Mouse (Mus musculus): ENCODE measurements at regions not wholly inside any gene's neighbourhood (a gene's known extent, or its start where the extent isn't known, plus 50 kb on each side); places are given as distances from the start of the nearest gene placed in this dataset.
A peak's percentile ranks its signal among the peaks of the same experiment; 100 is the strongest.

DNA sequence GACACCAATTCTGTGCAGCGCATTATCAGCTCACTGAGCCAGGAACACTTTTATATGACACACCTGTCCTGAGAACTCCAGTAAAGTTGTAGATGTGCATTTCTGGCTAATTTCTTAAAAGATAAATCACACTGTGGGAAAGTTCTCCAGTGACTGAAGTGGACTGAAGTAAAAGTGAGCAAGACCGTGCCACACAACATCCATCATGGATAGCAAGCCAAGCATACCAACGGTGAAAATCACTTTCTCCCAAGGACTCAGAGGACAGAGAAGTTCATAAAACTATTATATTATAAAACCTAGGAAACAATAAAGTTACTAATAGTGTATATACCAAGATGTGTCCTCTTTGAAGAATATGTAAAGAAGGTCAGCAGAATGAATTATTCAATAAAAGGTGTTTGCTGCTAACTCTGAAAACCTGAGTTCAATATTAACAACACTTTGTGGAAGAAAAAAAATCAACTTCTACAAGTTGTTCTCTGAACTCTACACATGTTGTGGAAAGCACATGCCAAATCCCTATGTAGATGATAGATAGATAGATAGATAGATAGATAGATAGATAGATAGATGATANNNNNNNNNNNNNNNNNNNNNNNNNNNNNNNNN lies 298.2 kb upstream of the Igbp1b start:
- Histone ChIP-seq H3K27ac (ENCODE audit: low read length) (no peak overlapping the region), H3K9ac (ENCODE audit: low read depth, low read length) (no peak overlapping the region), H3K4me1 (ENCODE audit: control insufficient read depth, insufficient read depth, low read length) (no peaks in the 10 kb centered on the region), H3K4me2 (ENCODE audit: low read length) (no peak overlapping the region), H3K36me3 (ENCODE audit: control insufficient read depth, insufficient read depth, low read length) (no peaks in the 10 kb centered on the region), H3K4me3 (ENCODE audit: low read depth, low read length) (no peak overlapping the region), H3K9me3 (replicated peaks; ENCODE audit: control insufficient read depth, low read length, poor library complexity, severe bottlenecking) (no peaks in the 10 kb centered on the region), H3K27me3 (ENCODE audit: control insufficient read depth, insufficient read depth, low read depth, low read length) (no peaks in the 10 kb centered on the region)
- ATAC-seq: no peak
- WGBS: 96% methylated on average over 3 of the region's 3 CpGs

DNA sequence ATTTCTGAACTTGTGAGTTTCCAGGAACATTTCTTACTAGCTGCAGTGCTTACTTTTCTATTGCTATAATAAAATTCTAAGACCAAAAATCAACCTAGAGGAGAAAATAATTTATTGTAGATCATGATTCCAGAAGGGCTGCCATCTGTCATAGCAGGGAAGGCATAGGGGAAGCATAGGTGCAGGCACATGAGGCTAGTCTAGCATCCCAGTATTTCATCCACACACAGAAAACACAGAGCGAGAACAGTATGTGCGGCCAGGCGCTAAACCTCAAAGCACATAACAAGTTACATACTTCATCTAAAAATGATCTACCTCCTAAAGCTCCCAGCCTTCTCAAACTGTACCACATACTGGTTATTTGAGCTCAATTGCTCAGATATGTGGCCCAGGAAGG lies 292.5 kb upstream of the Igbp1b start:
- 96% methylated on average over 3 of the region's 3 CpGs for WGBS
- Histone ChIP-seq H3K9ac (ENCODE audit: low read depth, low read length) (no peak overlapping the region), H3K9me3 (replicated peaks; ENCODE audit: control insufficient read depth, low read length, poor library complexity, severe bottlenecking) (no peaks in the 10 kb centered on the region), H3K4me2 (ENCODE audit: low read length) (no peak overlapping the region), H3K4me1 (ENCODE audit: control insufficient read depth, insufficient read depth, low read length) (no peaks in the 10 kb centered on the region), H3K4me3 (ENCODE audit: low read depth, low read length) (no peak overlapping the region), H3K36me3 (ENCODE audit: control insufficient read depth, insufficient read depth, low read length) (no peaks in the 10 kb centered on the region), H3K27me3 (ENCODE audit: control insufficient read depth, insufficient read depth, low read depth, low read length) (no peaks in the 10 kb centered on the region), H3K27ac (ENCODE audit: low read length) (no peak overlapping the region)
- no peak for ATAC-seq

DNA sequence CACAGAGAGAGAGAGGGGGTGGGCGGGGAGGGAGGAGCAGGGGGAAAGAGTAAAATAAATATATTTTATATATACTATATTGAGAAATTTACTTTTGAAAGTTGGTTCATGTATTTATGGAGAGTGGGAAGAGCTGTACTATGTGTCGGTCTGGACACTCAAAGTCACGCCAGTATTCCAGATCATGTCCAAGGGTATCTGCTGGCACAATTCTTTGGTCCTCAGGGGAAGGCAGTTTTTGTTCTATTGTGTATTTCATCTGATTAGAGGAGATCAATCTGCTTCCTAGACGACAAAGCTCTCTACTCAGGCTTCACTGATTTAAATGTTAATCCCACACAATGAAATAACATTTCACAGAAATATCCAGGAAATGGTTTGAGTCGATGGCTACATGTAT lies 288.3 kb upstream of the Igbp1b start:
- Histone ChIP-seq H3K9ac (ENCODE audit: low read depth, low read length) (no peak overlapping the region), H3K36me3 (ENCODE audit: control insufficient read depth, insufficient read depth, low read length) (no peaks in the 10 kb centered on the region), H3K27ac (ENCODE audit: low read length) (no peak overlapping the region), H3K4me2 (ENCODE audit: low read length) (no peak overlapping the region), H3K27me3 (ENCODE audit: control insufficient read depth, insufficient read depth, low read depth, low read length) (no peaks in the 10 kb centered on the region), H3K4me1 (ENCODE audit: control insufficient read depth, insufficient read depth, low read length) (no peaks in the 10 kb centered on the region), H3K4me3 (ENCODE audit: low read depth, low read length) (no peak overlapping the region), H3K9me3 (replicated peaks; ENCODE audit: control insufficient read depth, low read length, poor library complexity, severe bottlenecking) (0 out of 2 replicates have a peak, but pooled peaks cover 2% of the 10 kb centered on the region)
- ATAC-seq: no peak
- WGBS: 37% methylated on average over 5 of the region's 5 CpGs

DNA sequence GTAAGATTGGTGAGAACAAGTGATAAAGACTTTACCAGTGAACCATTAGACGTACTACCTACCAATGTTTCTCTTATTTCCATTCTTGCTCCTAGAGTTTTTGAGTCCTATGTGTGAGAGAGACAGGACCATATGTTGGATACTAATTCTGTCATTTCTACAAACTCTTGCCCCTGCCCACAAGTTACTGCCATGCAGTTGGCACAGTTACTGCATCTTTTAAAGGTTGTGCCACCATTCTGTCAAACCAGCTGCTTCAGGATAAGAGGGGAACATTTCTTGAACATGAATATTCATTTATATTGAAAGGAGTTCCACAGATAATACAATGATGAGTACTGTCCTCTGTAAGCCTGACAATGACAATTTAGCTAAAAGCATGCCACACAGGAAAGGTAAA lies 287.1 kb upstream of the Igbp1b start:
- Histone ChIP-seq H3K27me3 (ENCODE audit: control insufficient read depth, insufficient read depth, low read depth, low read length) (no peaks in the 10 kb centered on the region), H3K4me3 (ENCODE audit: low read depth, low read length) (no peak overlapping the region), H3K27ac (ENCODE audit: low read length) (no peak overlapping the region), H3K4me1 (ENCODE audit: control insufficient read depth, insufficient read depth, low read length) (no peaks in the 10 kb centered on the region), H3K4me2 (ENCODE audit: low read length) (no peak overlapping the region), H3K9me3 (replicated peaks; ENCODE audit: control insufficient read depth, low read length, poor library complexity, severe bottlenecking) (0 out of 2 replicates have a peak, but pooled peaks cover 2% of the 10 kb centered on the region), H3K9ac (ENCODE audit: low read depth, low read length) (no peak overlapping the region), H3K36me3 (ENCODE audit: control insufficient read depth, insufficient read depth, low read length) (no peaks in the 10 kb centered on the region)
- no peak for ATAC-seq
- WGBS: 75% methylated on average over 1 of the region's 1 CpGs

- Histone ChIP-seq H3K36me3 (ENCODE audit: control insufficient read depth, insufficient read depth, low read length) (no peaks in the 10 kb centered on the region), H3K9ac (ENCODE audit: low read depth, low read length) (no peak overlapping the region), H3K9me3 (replicated peaks; ENCODE audit: control insufficient read depth, low read length, poor library complexity, severe bottlenecking) (no peaks in the 10 kb centered on the region), H3K27me3 (ENCODE audit: control insufficient read depth, insufficient read depth, low read depth, low read length) (no peaks in the 10 kb centered on the region), H3K27ac (ENCODE audit: low read length) (no peak overlapping the region), H3K4me3 (ENCODE audit: low read depth, low read length) (no peak overlapping the region), H3K4me2 (ENCODE audit: low read length) (no peak overlapping the region), H3K4me1 (ENCODE audit: control insufficient read depth, insufficient read depth, low read length) (no peaks in the 10 kb centered on the region)
- WGBS: 53% methylated on average over 2 of the region's 2 CpGs
- no peak for ATAC-seq
Observed at GRCm38 (mm10) chr6:138920161-138920560, 261.8 kb upstream of the Igbp1b start.

DNA sequence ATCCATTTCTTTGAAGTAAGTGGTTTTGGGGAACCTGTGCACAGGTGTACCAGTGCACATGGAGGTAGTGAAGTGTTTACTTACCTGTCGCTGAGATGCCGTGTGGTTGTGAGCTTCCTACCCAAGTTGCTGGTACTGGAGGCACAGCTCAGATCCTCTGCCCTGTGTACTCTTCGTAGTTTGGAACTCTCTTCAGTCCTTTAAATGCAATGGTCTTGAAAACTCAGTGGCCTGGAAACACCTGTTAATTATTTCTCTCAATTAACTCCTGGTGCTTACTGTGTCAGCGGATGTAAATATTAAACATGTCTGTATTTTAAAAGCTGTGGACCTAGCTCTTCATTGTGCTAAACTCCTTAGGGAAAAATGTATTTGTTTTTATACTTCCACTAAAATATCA lies 261.2 kb upstream of the Igbp1b start:
- no peak for ATAC-seq
- Histone ChIP-seq H3K4me3 (ENCODE audit: low read depth, low read length) (no peak overlapping the region), H3K9me3 (replicated peaks; ENCODE audit: control insufficient read depth, low read length, poor library complexity, severe bottlenecking) (no peaks in the 10 kb centered on the region), H3K9ac (ENCODE audit: low read depth, low read length) (no peak overlapping the region), H3K4me1 (ENCODE audit: control insufficient read depth, insufficient read depth, low read length) (no peaks in the 10 kb centered on the region), H3K27ac (ENCODE audit: low read length) (no peak overlapping the region), H3K36me3 (ENCODE audit: control insufficient read depth, insufficient read depth, low read length) (no peaks in the 10 kb centered on the region), H3K27me3 (ENCODE audit: control insufficient read depth, insufficient read depth, low read depth, low read length) (no peaks in the 10 kb centered on the region), H3K4me2 (ENCODE audit: low read length) (no peak overlapping the region)
- 92% methylated on average over 4 of the region's 4 CpGs for WGBS

DNA sequence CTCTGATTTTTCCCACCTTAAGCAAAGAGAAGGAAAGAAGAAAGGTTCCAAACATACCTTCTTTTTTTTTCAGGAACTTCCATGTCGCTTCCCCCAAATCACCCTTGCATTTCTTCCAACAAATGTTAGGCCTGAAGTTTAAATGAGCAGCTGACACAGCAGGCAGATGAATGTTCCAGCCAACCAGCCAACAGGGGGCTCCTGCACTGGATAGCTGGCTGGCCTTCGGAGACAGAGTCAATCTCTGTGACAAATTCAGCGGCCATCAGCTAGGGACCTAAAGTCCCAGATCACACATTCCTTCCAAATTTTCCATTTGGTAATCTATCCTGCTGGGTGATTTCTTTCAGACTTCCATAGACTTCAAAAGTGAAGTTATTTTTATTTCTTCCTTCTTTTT lies 256.6 kb upstream of the Igbp1b start:
- H3K27me3 ChIP-seq (ENCODE audit: control insufficient read depth, insufficient read depth, low read depth, low read length): no peaks in the 10 kb centered on the region
- H3K27ac ChIP-seq (ENCODE audit: low read length): no peak overlapping the region
- H3K4me2 ChIP-seq (ENCODE audit: low read length): no peak overlapping the region
- no peaks in the 10 kb centered on the region for H3K36me3 ChIP-seq (ENCODE audit: control insufficient read depth, insufficient read depth, low read length)
- no peaks in the 10 kb centered on the region for H3K9me3 ChIP-seq (replicated peaks; ENCODE audit: control insufficient read depth, low read length, poor library complexity, severe bottlenecking)
- 72% methylated on average over 3 of the region's 3 CpGs for WGBS
- no peaks in the 10 kb centered on the region for H3K4me1 ChIP-seq (ENCODE audit: control insufficient read depth, insufficient read depth, low read length)
- no peak overlapping the region for H3K4me3 ChIP-seq (ENCODE audit: low read depth, low read length)
- H3K9ac ChIP-seq (ENCODE audit: low read depth, low read length): no peak overlapping the region
- ATAC-seq: no peak

DNA sequence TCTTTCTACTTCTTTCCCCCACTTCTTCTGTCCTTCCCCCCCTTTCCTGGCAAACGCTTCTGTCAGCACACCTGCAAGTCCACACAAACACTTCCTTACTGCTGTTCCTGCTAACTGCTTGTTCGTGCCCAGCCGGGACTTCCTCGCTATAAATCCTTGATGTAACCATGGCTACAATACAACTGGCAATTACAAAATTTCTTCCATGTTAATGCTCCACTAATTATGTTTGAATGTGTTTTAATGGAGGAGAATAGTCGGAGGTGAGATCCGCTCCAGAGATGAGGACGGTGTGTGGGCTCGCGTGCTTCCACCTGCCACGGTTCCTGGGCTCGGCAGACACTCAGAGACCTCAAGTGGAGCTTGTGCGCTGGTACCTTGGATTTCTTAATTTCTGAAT lies 215.3 kb upstream of the Igbp1b start:
- 57% methylated on average over 12 of the region's 12 CpGs for WGBS
- Histone ChIP-seq H3K9me3 (replicated peaks; ENCODE audit: control insufficient read depth, low read length, poor library complexity, severe bottlenecking) (no peaks in the 10 kb centered on the region), H3K4me3 (ENCODE audit: low read depth, low read length) (no peak overlapping the region), H3K4me1 (ENCODE audit: control insufficient read depth, insufficient read depth, low read length) (peaks cover 2% of the 10 kb centered on the region; the same call in 1 of the 2 replicates), H3K27me3 (ENCODE audit: control insufficient read depth, insufficient read depth, low read depth, low read length) (no peaks in the 10 kb centered on the region), H3K36me3 (ENCODE audit: control insufficient read depth, insufficient read depth, low read length) (no peaks in the 10 kb centered on the region), H3K27ac (ENCODE audit: low read length) (0 out of 2 replicates have a peak overlapping the region, but pooled peaks have one; percentile 33), H3K9ac (ENCODE audit: low read depth, low read length) (no peak overlapping the region), H3K4me2 (ENCODE audit: low read length) (peak overlapping the region; percentile 41)
- peak; percentile 71; the same call in 1 of the 2 replicates for ATAC-seq

DNA sequence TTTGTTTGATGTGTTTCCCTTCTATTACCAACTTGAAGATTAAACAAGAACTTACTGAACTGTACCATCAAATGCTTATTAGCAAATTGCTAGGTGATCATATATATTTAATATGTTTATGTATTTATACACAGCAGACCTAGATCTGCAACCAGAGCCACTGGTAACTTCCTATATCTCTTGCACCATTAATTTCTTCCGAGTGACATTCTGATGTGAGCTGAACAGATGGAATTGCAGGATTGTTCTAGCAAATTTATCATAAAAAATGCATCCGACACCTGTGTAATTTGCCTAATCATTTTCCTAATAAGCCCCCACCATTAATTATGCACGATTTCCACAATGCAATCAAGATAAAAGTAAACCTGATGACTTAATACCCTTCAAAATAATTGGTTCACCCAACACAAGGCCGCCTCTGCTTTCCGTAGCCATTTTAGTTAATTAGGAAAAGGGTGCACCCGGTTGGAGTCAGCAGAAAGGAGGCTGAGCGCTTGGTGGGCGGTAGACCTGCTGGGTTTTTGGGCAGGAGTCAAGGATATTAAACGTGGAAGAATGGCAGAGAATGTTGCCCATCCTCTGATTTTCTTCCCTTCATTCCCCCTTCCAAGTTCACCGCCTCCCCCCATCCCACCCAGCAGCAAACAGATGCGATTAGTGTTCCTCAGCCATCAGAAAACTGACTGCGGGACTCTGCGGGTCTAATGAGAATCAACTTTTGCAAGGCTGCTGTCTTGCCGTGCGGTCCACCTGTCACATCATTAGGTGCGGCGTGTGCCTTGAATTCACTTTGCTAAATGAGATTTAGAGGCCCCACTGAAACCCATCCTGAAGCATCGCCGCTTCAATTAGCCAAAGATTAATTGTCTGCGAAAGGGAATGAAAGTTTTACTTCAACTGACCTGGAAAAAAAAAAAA lies 214.4 kb upstream of the Igbp1b start:
- H3K27ac ChIP-seq (ENCODE audit: low read length): no peak overlapping the region
- H3K4me2 ChIP-seq (ENCODE audit: low read length): peak overlapping the region; percentile 20
- no peak overlapping the region for H3K9ac ChIP-seq (ENCODE audit: low read depth, low read length)
- H3K4me1 ChIP-seq (ENCODE audit: control insufficient read depth, insufficient read depth, low read length): peaks cover 2% of the 10 kb centered on the region; the same call in 1 of the 2 replicates
- H3K36me3 ChIP-seq (ENCODE audit: control insufficient read depth, insufficient read depth, low read length): no peaks in the 10 kb centered on the region
- no peaks in the 10 kb centered on the region for H3K9me3 ChIP-seq (replicated peaks; ENCODE audit: control insufficient read depth, low read length, poor library complexity, severe bottlenecking)
- no peak overlapping the region for H3K4me3 ChIP-seq (ENCODE audit: low read depth, low read length)
- H3K27me3 ChIP-seq (ENCODE audit: control insufficient read depth, insufficient read depth, low read depth, low read length): no peaks in the 10 kb centered on the region
- WGBS: 55% methylated on average over 20 of the region's 20 CpGs
- peak; percentile 64 for ATAC-seq
